ENCODE assay signal across 13 mouse cellular contexts in genomic region chr6:118876204-118876603, GRCm38 (mm10).
DNase-seq lines count a peak whose midpoint lies in the region; ATAC-seq lines count a peak whose summit lies in the region.
"Had no signal": no experiment of that assay in that cellular context is flagged by ENCODE, and none has a peak within 500 bp of the region (broad histone marks: within the 10 kb centered on the region; RNA-seq: fewer than 3 reads in every experiment).

No protein-coding gene starts in this region.

- no peak overlapping the region for H3K9ac ChIP-seq in midbrain, embryonic 11.5 days (ENCODE audit: low read length)
- no peak overlapping the region for H3K9ac ChIP-seq in midbrain, embryonic 15.5 days

- H3K4me2 ChIP-seq in midbrain, embryonic 11.5 days = no peak overlapping the region
- H3K4me2 ChIP-seq in midbrain, embryonic 15.5 days = no peak overlapping the region

- intact Hi-C loops in heart, postnatal 25 days (cut with DNase I) = no loop called here
- intact Hi-C loops in gastrocnemius, postnatal 14 days (cut with DNase I; ENCODE audit: low total_unique reads) = no loop called here

- 72% methylated on average over 2 of the region's 2 CpGs for WGBS in midbrain, embryonic 11.5 days
- 65% methylated on average over 2 of the region's 2 CpGs for WGBS in midbrain, embryonic 15.5 days

- H3K36me3 ChIP-seq in midbrain, embryonic 11.5 days (ENCODE audit: control insufficient read depth, insufficient read depth, low read length) = no peaks in the 10 kb centered on the region
- H3K36me3 ChIP-seq in midbrain, embryonic 15.5 days (replicated peaks) = no peaks in the 10 kb centered on the region
- H3K36me3 ChIP-seq: midbrain, embryonic 10.5 days had no signal

- H3K4me1 ChIP-seq in midbrain, embryonic 11.5 days (ENCODE audit: control insufficient read depth, insufficient read depth, low read length) = no peaks in the 10 kb centered on the region
- H3K4me1 ChIP-seq in midbrain, embryonic 15.5 days = no peaks in the 10 kb centered on the region
- H3K4me1 ChIP-seq: midbrain, embryonic 10.5 days had no signal

- no peak overlapping the region for H3K4me3 ChIP-seq in midbrain, embryonic 11.5 days (ENCODE audit: low read depth, low read length)
- no peak overlapping the region for H3K4me3 ChIP-seq in midbrain, embryonic 15.5 days
- H3K4me3 ChIP-seq: midbrain, embryonic 10.5 days had no signal

- H3K27me3 ChIP-seq in midbrain, embryonic 11.5 days (ENCODE audit: control insufficient read depth, insufficient read depth, low read length) = no peaks in the 10 kb centered on the region
- no peaks in the 10 kb centered on the region for H3K27me3 ChIP-seq in midbrain, embryonic 15.5 days (replicated peaks)

- no peak for ATAC-seq in midbrain, embryonic 11.5 days (ENCODE audit: low FRiP score)
- ATAC-seq in midbrain, embryonic 15.5 days (replicated peaks) = no peak

- peak; percentile 90 for DNase-seq in heart, adult 11 months
- DNase-seq in heart, postnatal 25 days (ENCODE audit: low spot score) = no peak
- DNase-seq in NIH3T3 (ENCODE audit: low read depth) = peak; percentile 86
- DNase-seq in gastrocnemius, postnatal 14 days = peak; percentile 38
- DNase-seq in kidney, postnatal 25 days = peak; percentile 39 to 58
- no peak for DNase-seq in cerebellum, postnatal 10 days
- DNase-seq in midbrain, embryonic 11.5 days (ENCODE audit: low spot score, missing footprints) = no peak
- DNase-seq: B cell, adult 2 months; cerebellum, adult 11 months; right cerebral cortex, adult 18-20 months; thymus, postnatal 4 days had no signal

- H3K9me3 ChIP-seq in midbrain, embryonic 11.5 days (ENCODE audit: control insufficient read depth, low read length) = no peaks in the 10 kb centered on the region
- no peaks in the 10 kb centered on the region for H3K9me3 ChIP-seq in midbrain, embryonic 15.5 days
- H3K9me3 ChIP-seq: midbrain, embryonic 10.5 days had no signal

- no peak overlapping the region for H3K27ac ChIP-seq in midbrain, embryonic 11.5 days (ENCODE audit: low read depth, low read length)
- no peak overlapping the region for H3K27ac ChIP-seq in midbrain, embryonic 15.5 days
- H3K27ac ChIP-seq: midbrain, embryonic 10.5 days had no signal

Comparison
In these comparisons a context has a peak if more than half of its experiments do, and no peak if none do; other contexts are left out.
1. DNase-seq: peak in heart, adult 11 months (single experiment), NIH3T3 (single experiment), gastrocnemius, postnatal 14 days (single experiment) and kidney, postnatal 25 days (2 of 2); none in heart, postnatal 25 days (single experiment), cerebellum, postnatal 10 days (0 of 2) and midbrain, embryonic 11.5 days (single experiment).